Mouse (Mus musculus) MEL (cell line): ENCODE data around the gene BC051019. TPM values are rescaled to one million over a fixed set of nuclear protein-coding genes. Genes with fewer than 3 reads are reported as not detected.

Source experiments
- DNase-seq: peaks from one replicate; pipeline ENCODE4 v3.0.0; 2011; ENCODE audit warnings: low read depth, low spot score
- H3K27ac ChIP-seq: 2 replicates; pipeline ENCODE4 v1.5.1; 2012; ENCODE audit warnings: low read depth, mild to moderate bottlenecking, control low read depth, low read length, moderate library complexity; ENCODE audit not compliant: control insufficient read depth
- H3K27me3 ChIP-seq, 2 experiments: fragments of 150-350 bp in 1 of 2; sonication (generic) in 1 of 2; 2 replicates each; pipeline ENCODE4 v1.6.1; 2012; ENCODE audit warnings: low read length in 2 of 2, mild to moderate bottlenecking in 2 of 2, improper control_type of control experiment in 1 of 2, moderate library complexity in 1 of 2; ENCODE audit not compliant: insufficient read depth in 2 of 2, control insufficient read depth in 1 of 2
- H3K36me3 ChIP-seq, 2 experiments: 2 replicates each; pipeline ENCODE4 v1.6.1; 2012 to 2014; ENCODE audit warnings: low read length in 2 of 2, improper control_type of control experiment in 1 of 2, inconsistent platforms in 1 of 2, mild to moderate bottlenecking in 1 of 2; ENCODE audit not compliant: insufficient read depth in 2 of 2, control insufficient read depth in 1 of 2
- H3K4me1 ChIP-seq, 2 experiments: fragments of 150-350 bp in 1 of 2; sonication (generic) in 1 of 2; 2 replicates each; pipeline ENCODE4 v1.6.1; 2012; ENCODE audit warnings: low read length in 2 of 2, improper control_type of control experiment in 1 of 2, mild to moderate bottlenecking in 1 of 2; ENCODE audit not compliant: insufficient read depth in 2 of 2, control insufficient read depth in 1 of 2
- H3K4me3 ChIP-seq, 2 experiments: fragments of 150-350 bp in 1 of 2; sonication (generic) in 1 of 2; 2 replicates each; pipeline ENCODE4 v1.5.1; 2012; ENCODE audit warnings: low read depth in 2 of 2, low read length in 2 of 2, mild to moderate bottlenecking in 2 of 2, moderate library complexity in 2 of 2, control low read depth in 1 of 2, improper control_type of control experiment in 1 of 2; ENCODE audit not compliant: control insufficient read depth in 1 of 2, insufficient read depth in 1 of 2
- H3K79me2 ChIP-seq: 2 replicates; pipeline ENCODE4 v1.6.1; 2012; ENCODE audit warnings: mild to moderate bottlenecking, low read length, moderate library complexity; ENCODE audit not compliant: control insufficient read depth, poor library complexity, insufficient read depth
- H3K9ac ChIP-seq: 2 replicates; pipeline ENCODE4 v1.6.1; 2012; ENCODE audit warnings: low read depth, mild to moderate bottlenecking, control low read depth, low read length, moderate library complexity; ENCODE audit not compliant: control insufficient read depth, poor library complexity, severe bottlenecking
- H3K9me3 ChIP-seq: fragments of 150-350 bp; sonication (generic); replicated peaks from 2 replicates; pipeline ENCODE4 v1.6.1; 2012; ENCODE audit warnings: mild to moderate bottlenecking, low read length, improper control_type of control experiment, moderate library complexity; ENCODE audit not compliant: insufficient read depth
- BHLHE40 ChIP-seq: IDR thresholded peaks from 2 replicates; pipeline ENCODE4 v1.6.1; 2012; ENCODE audit warnings: low read depth, mild to moderate bottlenecking, inconsistent platforms, low read length, improper control_type of control experiment, borderline replicate concordance
- CHD1 ChIP-seq: IDR thresholded peaks from 2 replicates; pipeline ENCODE4 v1.6.1; 2012; ENCODE audit warnings: low read depth, mild to moderate bottlenecking, inconsistent platforms, low read length, improper control_type of control experiment
- CHD2 ChIP-seq: IDR thresholded peaks from 2 replicates; pipeline ENCODE4 v1.6.1; 2011; ENCODE audit warnings: low read length, improper control_type of control experiment
- KAT2A ChIP-seq: conservative IDR thresholded peaks from 2 replicates; pipeline ENCODE4 v1.6.1; 2012; ENCODE audit warnings: low read depth, low read length, improper control_type of control experiment, inconsistent platforms
- MAX ChIP-seq: IDR thresholded peaks from 2 replicates; pipeline ENCODE4 v1.6.1; 2011; ENCODE audit warnings: low read length, improper control_type of control experiment
- MEF2A ChIP-seq: IDR thresholded peaks from 2 replicates; pipeline ENCODE4 v1.6.1; 2014; ENCODE audit warnings: low read depth, mild to moderate bottlenecking, inconsistent platforms, low read length, improper control_type of control experiment; ENCODE audit not compliant: poor library complexity, insufficient replicate concordance, severe bottlenecking; ENCODE audit errors: extremely low read depth
- MXI1 ChIP-seq: IDR thresholded peaks from 2 replicates; pipeline ENCODE4 v1.6.1; 2011; ENCODE audit warnings: mild to moderate bottlenecking, low read depth, low read length, improper control_type of control experiment
- NELFE ChIP-seq: IDR thresholded peaks from 2 replicates; pipeline ENCODE4 v1.6.1; 2011; ENCODE audit warnings: low read depth, low read length, improper control_type of control experiment
- POLR2A ChIP-seq, 2 experiments: IDR thresholded peaks; 2 replicates each; pipeline ENCODE4 v1.6.1; 2011 to 2012; ENCODE audit warnings: low read length in 2 of 2, mild to moderate bottlenecking in 2 of 2, control low read depth in 1 of 2, improper control_type of control experiment in 1 of 2, low read depth in 1 of 2, moderate library complexity in 1 of 2; ENCODE audit not compliant: control insufficient read depth in 1 of 2, insufficient read depth in 1 of 2, poor library complexity in 1 of 2
- POLR2AphosphoS2 ChIP-seq: IDR thresholded peaks from 2 replicates; pipeline ENCODE4 v1.6.1; 2011; ENCODE audit warnings: low read length, improper control_type of control experiment
- POLR2AphosphoS5 ChIP-seq: IDR thresholded peaks from 2 replicates; pipeline ENCODE4 v1.6.1; 2012; ENCODE audit warnings: low read depth, borderline replicate concordance, mild to moderate bottlenecking, inconsistent platforms, low read length, moderate library complexity, mixed read lengths
- RAD21 ChIP-seq: IDR thresholded peaks from 2 replicates; pipeline ENCODE4 v1.6.1; 2011; ENCODE audit warnings: mild to moderate bottlenecking, low read depth, low read length, improper control_type of control experiment
- TCF12 ChIP-seq: IDR thresholded peaks from 2 replicates; pipeline ENCODE4 v1.6.1; 2014; ENCODE audit warnings: low read depth, mild to moderate bottlenecking, inconsistent platforms, low read length, improper control_type of control experiment, moderate library complexity
- UBTF ChIP-seq: IDR thresholded peaks from 2 replicates; pipeline ENCODE4 v1.6.1; 2012; ENCODE audit warnings: low read depth, mild to moderate bottlenecking, inconsistent platforms, low read length, improper control_type of control experiment, moderate library complexity, borderline replicate concordance; ENCODE audit not compliant: insufficient read depth
- polyA plus RNA-seq, 2 experiments: library from polyadenylated mRNA; stranded (reverse) in 1 of 2; unstranded in 1 of 2; fragments of >175 nt in 1 of 2; fragments of >200 nt in 1 of 2; gene quantifications; 2 replicates each; pipeline versions ENCODE4 v1.2.1 to v1.2.4; 2012; ENCODE audit warnings: low replicate concordance in 2 of 2, low read depth in 1 of 2; ENCODE audit not compliant: insufficient read length in 2 of 2, insufficient read depth in 1 of 2, missing spikeins in 1 of 2
- total RNA-seq: library from RNA; depleted of rRNA; stranded (reverse); fragments of 300-350 nt; gene quantifications from 2 replicates; pipeline ENCODE4 v1.2.3, GENCODE M21; 2012

Gene BC051019
- total and polyA plus RNA-seq, 3 experiments, result 0.39 TPM; not detected in 2

GRCm38 (mm10) chr7:109671581-109672471 lies 51.8 kb downstream of the BC051019 start:
- no peaks in the 10 kb centered on the region for H3K27me3 ChIP-seq
- H3K4me1 ChIP-seq, result no peaks in the 10 kb centered on the region
- no peaks in the 10 kb centered on the region for H3K36me3 ChIP-seq
- H3K79me2 ChIP-seq, result no peaks in the 10 kb centered on the region
- H3K9me3 ChIP-seq, result no peaks in the 10 kb centered on the region
- no peak for DNase-seq
- H3K9ac ChIP-seq, result no peak overlapping the region
- TF ChIP-seq POLR2AphosphoS5 (no peak), UBTF (no peak), NELFE (no peak), MEF2A (no peak), CHD2 (no peak), TCF12 (no peak)
- H3K27ac ChIP-seq, result no peak overlapping the region
- no peak overlapping the region for H3K4me3 ChIP-seq

- Histone ChIP-seq H3K36me3 (no peaks in the 10 kb centered on the region), H3K27ac (no peak overlapping the region), H3K4me1 (no peaks in the 10 kb centered on the region), H3K9ac (no peak overlapping the region), H3K27me3 (no peaks in the 10 kb centered on the region), H3K9me3 (no peaks in the 10 kb centered on the region), H3K4me3 (no peak overlapping the region), H3K79me2 (no peaks in the 10 kb centered on the region)
- TF ChIP-seq CHD1 (no peak), KAT2A (no peak), MXI1 (no peak), RAD21 (no peak), POLR2AphosphoS2 (no peak), POLR2A (IDR thresholded peaks at IDR 0.05; ENCODE audit: control insufficient read depth in 1 of 2, insufficient read depth in 1 of 2, low read depth in 1 of 2, low read length in 2 of 2, poor library complexity in 1 of 2) (no peak), MAX (no peak), BHLHE40 (no peak)
- DNase-seq, result no peak
These were observed 54.1 kb downstream of the BC051019 start for GRCm38 (mm10) chr7:109669426-109670170.
